Mouse (Mus musculus) ES-E14 (cell line): ENCODE results near the gene Zfp518a.

Experiments used
- CHD2 ChIP-seq: IDR thresholded peaks from 2 replicates; pipeline ENCODE4 v1.6.1; 2014; ENCODE audit warnings: mild to moderate bottlenecking, low read depth, low read length, inconsistent platforms
- MAFK ChIP-seq: IDR thresholded peaks from 2 replicates; pipeline ENCODE4 v1.6.1; 2014; ENCODE audit warnings: mild to moderate bottlenecking, low read depth, low read length, inconsistent platforms; ENCODE audit not compliant: insufficient read depth
- ZC3H11A ChIP-seq: IDR thresholded peaks from 2 replicates; pipeline ENCODE4 v1.6.1; 2012; ENCODE audit warnings: low read depth, mild to moderate bottlenecking, inconsistent platforms, low read length, borderline replicate concordance

GRCm38 (mm10) chr19:40881700-40882099 is 12.8 kb upstream of the Zfp518a start:
- TF ChIP-seq ZC3H11A (no peak), MAFK (no peak), CHD2 (no peak)
